Mouse (Mus musculus) limb, embryonic 11.5 days (tissue): Measurements from ENCODE around the gene Abhd12. TPM values are rescaled to one million over a fixed set of nuclear protein-coding genes. Genes with fewer than 3 reads are reported as not detected.

Experiments
- ATAC-seq: fragments of 200-750 bp; cut with Nextera tagmentation; 2 replicates; pipeline ENCODE4 v1.8.0; 2017; ENCODE audit warnings: low read depth; ENCODE audit not compliant: insufficient number of reproducible peaks, low FRiP score, low TSS enrichment
- DNase-seq: peaks from one replicate; pipeline ENCODE4 v3.0.0-alpha.2; 2015; ENCODE audit warnings: low spot score
- H3K27ac ChIP-seq: fragments of 300-500 bp; sonication (generic); replicated peaks from 2 replicates; pipeline ENCODE4 v1.5.1; 2014; ENCODE audit warnings: low read depth, mild to moderate bottlenecking, low read length
- H3K27me3 ChIP-seq: fragments of 300-500 bp; sonication (generic); 2 replicates; pipeline ENCODE4 v1.6.1; 2014; ENCODE audit warnings: mild to moderate bottlenecking, low read length, mixed read lengths; ENCODE audit not compliant: control insufficient read depth, insufficient read depth
- H3K36me3 ChIP-seq: fragments of 300-500 bp; sonication (generic); 2 replicates; pipeline ENCODE4 v1.6.1; 2014; ENCODE audit warnings: mild to moderate bottlenecking, low read length, moderate library complexity, mixed read lengths; ENCODE audit not compliant: control insufficient read depth, insufficient read depth
- H3K4me1 ChIP-seq: fragments of 300-500 bp; sonication (generic); 2 replicates; pipeline ENCODE4 v1.6.1; 2014; ENCODE audit warnings: low read length, mixed read lengths; ENCODE audit not compliant: control insufficient read depth, insufficient read depth
- H3K4me2 ChIP-seq: fragments of 300-500 bp; sonication (generic); 2 replicates; pipeline ENCODE4 v1.6.1; 2014; ENCODE audit warnings: low read depth, mild to moderate bottlenecking, moderate library complexity; ENCODE audit not compliant: severe bottlenecking
- H3K4me3 ChIP-seq: fragments of 300-500 bp; sonication (generic); 2 replicates; pipeline ENCODE4 v1.5.1; 2014; ENCODE audit warnings: low read depth, low read length
- H3K9ac ChIP-seq: fragments of 300-500 bp; sonication (generic); 2 replicates; pipeline ENCODE4 v1.6.1; 2014; ENCODE audit warnings: mild to moderate bottlenecking, low read length
- H3K9me3 ChIP-seq: fragments of 300-500 bp; sonication (generic); 2 replicates; pipeline ENCODE4 v1.6.1; 2016; ENCODE audit warnings: low read length; ENCODE audit not compliant: control insufficient read depth
- WGBS: fragments of 180-500 bp; shearing (Covaris S2); extraction: QIAGEN DNeasy Blood & Tissue Kit; methylation state at CpG from one replicate; pipeline ENCODE4 v1.1.7; 2014; 5-methylcytosine and 5-hydroxymethylcytosine counted together
- polyA plus RNA-seq: library from polyadenylated mRNA; unstranded; fragments of >200 nt; fragmentation: Nextera tagmentation; extraction: Ambion mirVana; gene quantifications from 2 replicates; pipeline ENCODE4 v1.2.1, GENCODE M21; 2014

Abhd12 gene
- polyA plus RNA-seq, 1 experiment from 2014 or later: 50.1 TPM

- Histone ChIP-seq H3K4me1 (no peaks in the 10 kb centered on the region), H3K4me3 (no peak overlapping the region), H3K27ac (no peak overlapping the region), H3K36me3 (no peaks in the 10 kb centered on the region), H3K9me3 (no peaks in the 10 kb centered on the region), H3K9ac (no peak overlapping the region), H3K27me3 (no peaks in the 10 kb centered on the region), H3K4me2 (no peak overlapping the region)
- peak; percentile 17 for DNase-seq
- ATAC-seq: no peak
- 88% methylated on average over 8 of the region's 8 CpGs for WGBS
Measured at GRCm38 (mm10) chr2:150884075-150884778, 20.3 kb downstream of the Abhd12 start.

GRCm38 (mm10) chr2:150877561-150877960 lies 27.0 kb downstream of the Abhd12 start:
- ATAC-seq (no peak), DNase-seq (no peak)
- Histone ChIP-seq H3K27me3 (no peaks in the 10 kb centered on the region), H3K27ac (no peak overlapping the region), H3K9ac (no peak overlapping the region), H3K4me3 (no peak overlapping the region), H3K4me1 (no peaks in the 10 kb centered on the region), H3K4me2 (no peak overlapping the region), H3K9me3 (no peaks in the 10 kb centered on the region), H3K36me3 (no peaks in the 10 kb centered on the region)
- 94% methylated on average over 4 of the region's 4 CpGs for WGBS

DNA sequence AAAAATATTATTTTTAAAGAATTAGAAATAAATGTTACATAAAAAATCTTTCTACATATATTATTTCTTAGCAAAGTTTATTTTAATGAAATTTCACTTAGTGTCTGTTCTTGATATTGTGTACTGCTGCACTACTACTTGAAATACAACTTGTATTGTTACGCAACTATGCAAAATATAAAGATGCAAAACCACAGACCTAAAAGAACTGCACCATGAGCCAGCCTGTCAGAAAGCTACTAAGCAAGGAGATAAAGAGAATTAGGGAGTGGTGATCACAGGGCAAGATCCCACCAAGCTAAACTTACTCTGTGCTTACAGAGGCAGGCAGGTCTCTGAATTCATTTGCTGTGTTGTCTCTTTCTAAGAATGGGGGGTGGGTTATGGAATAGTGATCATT lies 29.3 kb downstream of the Abhd12 start:
- no peak for DNase-seq
- Histone ChIP-seq H3K9ac (no peak overlapping the region), H3K27ac (no peak overlapping the region), H3K4me3 (no peak overlapping the region), H3K4me2 (no peak overlapping the region), H3K27me3 (no peaks in the 10 kb centered on the region), H3K4me1 (no peaks in the 10 kb centered on the region), H3K9me3 (no peaks in the 10 kb centered on the region), H3K36me3 (no peaks in the 10 kb centered on the region)
- ATAC-seq: no peak
- 96% methylated on average over 1 of the region's 1 CpGs for WGBS

GRCm38 (mm10) chr2:150874508-150874907 lies 30.0 kb downstream of the Abhd12 start:
- no peak overlapping the region for H3K27ac ChIP-seq
- no peaks in the 10 kb centered on the region for H3K9me3 ChIP-seq
- H3K4me1 ChIP-seq: no peaks in the 10 kb centered on the region
- ATAC-seq: no peak
- no peaks in the 10 kb centered on the region for H3K36me3 ChIP-seq
- H3K4me2 ChIP-seq: no peak overlapping the region
- H3K4me3 ChIP-seq: no peak overlapping the region
- no peak for DNase-seq
- H3K27me3 ChIP-seq: no peaks in the 10 kb centered on the region
- WGBS: 93% methylated on average over 1 of the region's 1 CpGs
- no peak overlapping the region for H3K9ac ChIP-seq

DNA sequence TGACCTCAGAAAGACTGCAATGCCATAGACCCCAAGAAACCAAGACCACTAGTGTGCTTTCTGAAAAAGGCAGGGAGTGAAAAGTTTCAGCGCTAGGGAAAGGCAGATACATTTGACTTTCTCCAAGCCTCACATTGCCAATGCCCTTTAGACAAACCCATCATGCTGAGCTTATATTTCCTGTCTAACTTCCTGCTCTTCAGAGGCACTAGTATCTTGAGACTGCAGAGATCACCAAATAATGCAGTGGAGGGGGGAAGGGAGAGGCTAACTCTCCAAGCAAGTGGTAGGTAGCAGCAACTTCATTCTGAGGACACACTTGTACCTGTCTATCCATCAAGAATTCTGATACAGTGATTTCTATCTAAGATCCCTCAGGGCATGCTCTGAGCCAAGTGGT lies 35.1 kb downstream of the Abhd12 start:
- Histone ChIP-seq H3K27me3 (no peaks in the 10 kb centered on the region), H3K4me1 (no peaks in the 10 kb centered on the region), H3K36me3 (no peaks in the 10 kb centered on the region), H3K9ac (no peak overlapping the region), H3K4me3 (no peak overlapping the region), H3K9me3 (no peaks in the 10 kb centered on the region), H3K27ac (no peak overlapping the region), H3K4me2 (no peak overlapping the region)
- WGBS: 100% methylated on average over 1 of the region's 1 CpGs
- ATAC-seq (no peak), DNase-seq (no peak)

DNA sequence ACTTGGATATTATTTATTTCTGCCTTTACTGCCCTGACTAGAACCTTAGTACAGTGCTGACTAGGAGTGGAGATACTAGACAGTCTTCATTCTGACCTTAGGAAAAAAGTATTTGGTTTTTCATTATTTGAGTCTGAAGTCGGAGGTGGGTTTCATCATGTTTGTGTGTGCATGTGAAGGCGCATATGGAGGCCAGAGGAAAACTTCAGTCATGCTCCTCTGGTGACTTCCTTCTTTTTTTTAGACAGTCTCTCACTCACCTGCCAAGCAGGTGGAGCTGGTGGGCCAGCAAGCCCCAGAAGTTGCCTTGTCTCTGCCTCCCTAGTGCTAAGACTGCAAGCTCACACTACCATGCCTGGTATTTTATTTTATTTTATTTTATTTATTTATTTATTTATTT lies 37.5 kb downstream of the Abhd12 start:
- H3K27ac ChIP-seq: no peak overlapping the region
- H3K27me3 ChIP-seq: no peaks in the 10 kb centered on the region
- no peaks in the 10 kb centered on the region for H3K4me1 ChIP-seq
- H3K9ac ChIP-seq: no peak overlapping the region
- ATAC-seq (no peak), DNase-seq (no peak)
- no peak overlapping the region for H3K4me3 ChIP-seq
- 97% methylated on average over 2 of the region's 2 CpGs for WGBS
- no peaks in the 10 kb centered on the region for H3K36me3 ChIP-seq
- no peaks in the 10 kb centered on the region for H3K9me3 ChIP-seq
- no peak overlapping the region for H3K4me2 ChIP-seq

- no peaks in the 10 kb centered on the region for H3K36me3 ChIP-seq
- H3K9me3 ChIP-seq: no peaks in the 10 kb centered on the region
- ATAC-seq: no peak
- no peak overlapping the region for H3K4me2 ChIP-seq
- H3K4me3 ChIP-seq: no peak overlapping the region
- H3K27ac ChIP-seq: no peak overlapping the region
- no peak overlapping the region for H3K9ac ChIP-seq
- no peaks in the 10 kb centered on the region for H3K4me1 ChIP-seq
- 93% methylated on average over 2 of the region's 2 CpGs for WGBS
- no peak for DNase-seq
- H3K27me3 ChIP-seq: no peaks in the 10 kb centered on the region
Measured at GRCm38 (mm10) chr2:150861128-150861527, 43.4 kb downstream of the Abhd12 start.

- no peak for ATAC-seq
- Histone ChIP-seq H3K36me3 (no peaks in the 10 kb centered on the region), H3K4me3 (no peak overlapping the region), H3K9ac (no peak overlapping the region), H3K4me1 (no peaks in the 10 kb centered on the region), H3K4me2 (no peak overlapping the region), H3K27ac (no peak overlapping the region), H3K27me3 (no peaks in the 10 kb centered on the region), H3K9me3 (no peaks in the 10 kb centered on the region)
- DNase-seq: no peak
- 82% methylated on average over 11 of the region's 11 CpGs for WGBS
Measured at GRCm38 (mm10) chr2:150859709-150860470, 44.7 kb downstream of the Abhd12 start.
